Mouse (Mus musculus) midbrain, embryonic 13.5 days (tissue): Measurements from ENCODE around the gene Mia3. TPM values are rescaled to one million over a fixed set of nuclear protein-coding genes. Genes with fewer than 3 reads are reported as not detected.
"Not testable (repeated sequence)": the region's sequence is repeated elsewhere in the genome, so short reads cannot be mapped to it uniquely, and the experiment has no call there.

Experiments
- ATAC-seq: fragments of 200-750 bp; cut with Nextera tagmentation; 2 replicates; pipeline ENCODE4 v1.8.0; 2017; ENCODE audit warnings: mild to moderate bottlenecking, moderate TSS enrichment, moderate library complexity
- H3K27ac ChIP-seq: fragments of 300-500 bp; sonication (generic); 2 replicates; pipeline ENCODE4 v1.5.1; 2015; ENCODE audit warnings: inconsistent platforms, mild to moderate bottlenecking, moderate library complexity
- H3K27me3 ChIP-seq: fragments of 300-500 bp; sonication (generic); 2 replicates; pipeline ENCODE4 v1.6.1; 2015; ENCODE audit warnings: mild to moderate bottlenecking, inconsistent platforms
- H3K36me3 ChIP-seq: fragments of 300-500 bp; sonication (generic); 2 replicates; pipeline ENCODE4 v1.6.1; 2015; ENCODE audit warnings: mild to moderate bottlenecking, inconsistent platforms
- H3K4me1 ChIP-seq: fragments of 300-500 bp; sonication (generic); replicated peaks from 2 replicates; pipeline ENCODE4 v1.6.1; 2015; ENCODE audit warnings: inconsistent platforms
- H3K4me2 ChIP-seq: fragments of 300-500 bp; sonication (generic); replicated peaks from 2 replicates; pipeline ENCODE4 v1.6.1; 2015; ENCODE audit warnings: moderate library complexity, mild to moderate bottlenecking, inconsistent platforms
- H3K4me3 ChIP-seq: fragments of 300-500 bp; sonication (generic); replicated peaks from 2 replicates; pipeline ENCODE4 v1.5.1; 2015; ENCODE audit warnings: mild to moderate bottlenecking, inconsistent platforms
- H3K9ac ChIP-seq: fragments of 300-500 bp; sonication (generic); replicated peaks from 2 replicates; pipeline ENCODE4 v1.6.1; 2015; ENCODE audit warnings: mild to moderate bottlenecking, inconsistent platforms
- H3K9me3 ChIP-seq: fragments of 300-500 bp; sonication (generic); 2 replicates; pipeline ENCODE4 v1.6.1; 2016; ENCODE audit warnings: mild to moderate bottlenecking, inconsistent platforms
- WGBS: fragments of 180-500 bp; shearing (Covaris S2); methylation state at CpG from one replicate; pipeline ENCODE4 v1.1.7; 2015; 5-methylcytosine and 5-hydroxymethylcytosine counted together
- polyA plus RNA-seq: library from polyadenylated mRNA; unstranded; fragments of >200 nt; fragmentation: Nextera tagmentation; extraction: Ambion mirVana; gene quantifications from 2 replicates; pipeline ENCODE4 v1.2.1, GENCODE M21; 2015

Gene Mia3
- polyA plus RNA-seq, 1 experiment from 2014 or later = 102 TPM

DNA sequence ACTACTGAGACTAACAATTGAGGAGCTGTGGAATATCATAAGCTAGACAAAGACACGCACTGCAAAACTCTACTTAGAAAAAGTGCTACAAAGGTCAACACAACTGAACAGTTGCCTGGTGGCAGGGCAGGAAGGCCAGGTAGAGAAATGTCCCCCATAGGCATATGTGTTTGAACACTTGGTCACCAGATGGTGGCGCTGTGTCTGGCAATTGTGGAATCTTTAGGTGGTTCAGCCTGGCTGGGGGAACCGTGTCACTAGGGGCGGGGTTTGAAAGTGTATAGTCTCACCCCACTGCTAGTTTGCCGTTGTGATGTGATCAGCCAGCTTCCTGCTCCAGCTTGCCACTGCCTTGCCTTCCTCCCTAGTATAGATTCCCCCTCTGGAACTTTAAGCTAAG is 5.4 kb upstream of the Mia3 start:
- Histone ChIP-seq H3K4me1 (peaks cover 6% of the 10 kb centered on the region), H3K36me3 (no peaks in the 10 kb centered on the region), H3K27me3 (no peaks in the 10 kb centered on the region), H3K27ac (no peak overlapping the region), H3K9me3 (peaks cover 5% of the 10 kb centered on the region), H3K9ac (no peak overlapping the region), H3K4me3 (no peak overlapping the region), H3K4me2 (no peak overlapping the region)
- no peak for ATAC-seq
- 79% methylated on average over 5 of the region's 5 CpGs for WGBS

DNA sequence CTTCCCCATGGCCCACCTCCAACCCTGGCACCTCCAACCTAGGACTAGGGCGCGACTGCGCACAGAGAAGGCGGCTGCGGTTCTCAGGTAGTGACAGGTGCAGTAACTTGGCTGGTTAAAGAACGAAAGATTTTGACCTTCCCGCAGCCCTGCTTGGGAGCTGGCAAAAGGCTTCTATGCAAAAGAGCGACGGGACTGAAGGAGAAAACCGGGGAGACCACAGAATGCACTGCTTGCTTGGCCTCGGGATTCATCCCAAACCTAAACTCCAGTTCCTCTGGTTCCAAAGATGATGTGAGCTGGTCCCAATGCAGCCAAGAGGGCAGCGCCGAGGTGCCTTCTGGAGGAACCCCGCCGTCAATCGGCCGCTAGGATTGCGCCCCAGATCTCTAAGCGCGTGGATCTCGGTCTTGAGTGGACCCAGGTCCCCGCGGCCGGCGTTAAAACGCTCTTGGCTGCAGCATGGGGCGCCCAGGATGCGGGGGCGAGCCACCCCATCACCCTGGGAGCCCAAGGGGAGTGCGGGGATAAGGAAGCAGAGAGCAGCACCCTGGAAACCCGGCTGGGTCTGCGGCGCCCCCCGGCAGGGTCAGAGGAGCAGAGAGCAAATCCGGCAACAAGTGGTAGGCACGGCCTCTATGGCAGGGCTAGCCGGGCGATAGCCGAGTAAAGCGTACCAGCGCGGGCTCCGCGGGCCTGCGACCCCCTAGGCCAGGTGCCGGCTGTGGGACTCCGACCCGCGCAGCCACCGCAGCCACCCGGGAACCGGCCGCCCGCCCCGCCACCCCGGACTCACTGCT is 552 bp downstream of the Mia3 start:
- H3K4me2 ChIP-seq = peak overlapping the region; percentile 79
- peak overlapping the region; percentile 81 for H3K27ac ChIP-seq
- H3K4me1 ChIP-seq = peaks cover 24% of the 10 kb centered on the region
- peak overlapping the region; percentile 87 for H3K9ac ChIP-seq
- H3K36me3 ChIP-seq = peaks cover 11% of the 10 kb centered on the region
- peak overlapping the region; percentile 74 for H3K4me3 ChIP-seq
- H3K27me3 ChIP-seq = no peaks in the 10 kb centered on the region
- no peaks in the 10 kb centered on the region for H3K9me3 ChIP-seq
- peak; percentile 86 for ATAC-seq
- 1% methylated on average over 54 of the region's 56 CpGs for WGBS

DNA sequence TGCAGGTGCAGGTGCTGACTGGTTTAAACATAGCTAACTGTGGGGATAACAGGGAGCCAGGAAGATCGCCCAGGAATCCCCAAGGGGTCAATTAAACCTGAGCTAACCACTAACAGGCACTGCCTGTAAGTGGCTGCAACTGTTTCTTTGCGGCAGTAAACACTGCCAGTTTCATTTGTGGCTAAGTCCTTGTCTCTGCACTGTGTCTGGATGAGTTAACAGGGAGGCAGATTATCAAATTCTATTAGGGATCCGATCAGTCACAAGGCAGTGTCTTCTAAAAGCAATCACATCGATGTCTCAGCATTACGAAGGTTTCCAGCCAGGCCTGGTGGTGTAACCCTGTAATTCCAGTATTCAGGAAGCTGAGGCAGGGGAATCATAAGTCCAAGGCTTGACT is 3.0 kb downstream of the Mia3 start:
- no peaks in the 10 kb centered on the region for H3K27me3 ChIP-seq
- no peak overlapping the region for H3K27ac ChIP-seq
- no peaks in the 10 kb centered on the region for H3K9me3 ChIP-seq
- H3K4me1 ChIP-seq = peaks cover 24% of the 10 kb centered on the region
- no peak for ATAC-seq
- no peak overlapping the region for H3K4me3 ChIP-seq
- H3K9ac ChIP-seq = no peak overlapping the region
- H3K36me3 ChIP-seq = peaks cover 27% of the 10 kb centered on the region
- 81% methylated on average over 5 of the region's 5 CpGs for WGBS
- no peak overlapping the region for H3K4me2 ChIP-seq

DNA sequence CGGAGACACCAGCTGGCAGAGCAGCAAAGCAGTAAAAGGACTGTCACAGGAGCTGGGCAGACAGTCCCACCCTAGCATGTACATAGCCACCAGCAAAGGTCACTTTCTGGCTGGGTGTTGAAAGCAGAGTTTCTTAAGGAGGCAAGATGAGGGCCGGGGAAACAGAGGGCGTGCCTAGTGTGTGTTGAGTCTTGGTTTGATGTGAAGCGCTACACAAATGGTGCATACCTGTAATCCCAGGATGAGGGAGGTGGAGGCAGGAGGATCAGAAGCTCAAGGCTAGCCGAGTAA is 5.8 kb downstream of the Mia3 start:
- no peak for ATAC-seq
- H3K4me1 ChIP-seq = peaks cover 13% of the 10 kb centered on the region
- no peak overlapping the region for H3K9ac ChIP-seq
- 95% methylated on average over 5 of the region's 5 CpGs for WGBS
- no peak overlapping the region for H3K4me3 ChIP-seq
- no peak overlapping the region for H3K4me2 ChIP-seq
- H3K9me3 ChIP-seq = no peaks in the 10 kb centered on the region
- no peak overlapping the region for H3K27ac ChIP-seq
- H3K36me3 ChIP-seq = peaks cover 52% of the 10 kb centered on the region
- no peaks in the 10 kb centered on the region for H3K27me3 ChIP-seq

DNA sequence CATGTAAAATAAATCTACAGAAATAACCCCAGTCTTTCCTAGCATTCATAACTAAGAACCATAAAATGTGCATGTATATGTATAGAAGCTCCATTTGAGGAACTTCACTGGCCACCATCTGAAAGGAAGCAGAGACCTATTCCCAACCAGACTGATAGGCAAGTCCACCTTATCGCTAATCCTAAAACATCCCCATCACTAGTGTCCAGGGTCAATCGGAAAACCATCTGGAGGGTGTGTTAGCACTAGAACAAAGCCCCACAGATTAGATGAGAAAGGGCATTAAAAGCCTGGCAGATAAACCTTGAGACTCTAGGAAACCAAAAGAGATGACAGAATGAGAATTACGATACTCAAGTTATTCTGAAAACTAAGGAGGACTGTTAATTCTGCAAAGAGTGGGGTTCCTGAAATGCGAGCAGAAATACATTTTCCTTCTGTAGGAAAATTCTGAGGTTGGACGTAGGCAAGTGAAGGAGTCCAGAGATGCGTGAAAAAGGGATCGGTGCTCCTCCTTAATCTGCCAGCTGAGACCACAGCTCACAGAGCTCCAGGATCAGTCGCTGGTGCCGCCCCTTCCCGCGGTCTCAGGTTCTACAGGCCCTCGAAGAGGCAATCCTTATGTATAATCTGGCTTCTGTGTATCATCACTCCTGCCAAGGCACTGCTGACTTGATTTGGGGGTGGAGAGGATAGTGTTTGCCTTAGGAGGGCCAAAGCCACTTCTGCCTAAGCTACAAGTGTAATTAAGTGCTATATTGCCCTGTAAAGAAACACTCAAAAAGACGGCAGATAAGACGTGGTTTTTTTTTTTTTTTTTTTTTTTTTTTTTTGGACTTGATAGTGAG is 6.4 kb downstream of the Mia3 start:
- H3K4me2 ChIP-seq = no peak overlapping the region
- no peak overlapping the region for H3K27ac ChIP-seq
- H3K27me3 ChIP-seq = no peaks in the 10 kb centered on the region
- H3K9me3 ChIP-seq = no peaks in the 10 kb centered on the region
- H3K4me1 ChIP-seq = peaks cover 8% of the 10 kb centered on the region
- no peak overlapping the region for H3K9ac ChIP-seq
- H3K36me3 ChIP-seq = peaks cover 58% of the 10 kb centered on the region
- ATAC-seq = no peak
- WGBS = 86% methylated on average over 14 of the region's 14 CpGs
- H3K4me3 ChIP-seq = no peak overlapping the region

DNA sequence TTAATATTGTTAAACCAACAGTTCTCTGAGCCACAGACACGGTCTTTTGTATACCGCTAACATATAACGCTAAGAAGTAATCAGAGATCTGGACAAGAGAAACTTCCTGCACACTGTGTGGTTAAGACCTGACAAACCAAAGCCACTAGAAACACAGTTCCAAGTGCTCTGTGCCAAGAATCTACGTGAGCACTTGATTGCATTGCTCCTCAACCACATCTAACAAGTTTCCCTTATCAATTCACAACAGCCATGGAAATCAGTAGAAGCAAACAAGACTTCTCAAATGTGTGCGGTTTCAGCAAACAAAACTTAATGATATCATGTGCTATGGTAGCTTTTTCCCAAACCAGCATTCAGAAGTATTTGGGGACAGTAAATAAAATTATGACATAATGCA is 7.1 kb downstream of the Mia3 start:
- 95% methylated on average over 5 of the region's 5 CpGs for WGBS
- Histone ChIP-seq H3K9me3 (no peaks in the 10 kb centered on the region), H3K36me3 (peaks cover 64% of the 10 kb centered on the region), H3K27me3 (no peaks in the 10 kb centered on the region), H3K9ac (no peak overlapping the region), H3K27ac (no peak overlapping the region), H3K4me3 (no peak overlapping the region), H3K4me2 (no peak overlapping the region), H3K4me1 (0 out of 2 replicates have a peak, but pooled peaks cover 3% of the 10 kb centered on the region)
- no peak for ATAC-seq

DNA sequence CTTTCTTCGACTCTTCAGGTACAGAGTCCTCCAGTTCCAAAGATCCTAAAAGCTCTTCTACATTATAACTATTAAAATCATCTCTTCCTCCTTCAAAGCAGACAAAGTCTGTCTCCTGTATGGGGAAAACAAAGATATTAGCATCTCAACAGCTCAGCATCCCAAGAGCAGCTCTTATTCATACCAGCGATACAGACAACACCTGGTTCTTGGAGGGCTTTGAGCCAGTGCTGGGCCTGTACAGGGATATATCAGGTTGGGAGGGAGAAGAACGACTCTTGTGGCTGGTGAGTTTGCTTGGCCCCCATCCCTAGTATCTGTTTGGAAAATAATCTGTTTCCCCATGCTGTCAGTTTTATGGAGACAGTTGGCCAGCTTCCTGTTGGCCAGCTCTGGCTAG is 10.5 kb downstream of the Mia3 start:
- no peak overlapping the region for H3K27ac ChIP-seq
- peaks cover 81% of the 10 kb centered on the region for H3K36me3 ChIP-seq
- no peak overlapping the region for H3K4me2 ChIP-seq
- H3K27me3 ChIP-seq = no peaks in the 10 kb centered on the region
- no peak overlapping the region for H3K9ac ChIP-seq
- H3K9me3 ChIP-seq = no peaks in the 10 kb centered on the region
- no peak overlapping the region for H3K4me3 ChIP-seq
- H3K4me1 ChIP-seq = no peaks in the 10 kb centered on the region
- ATAC-seq = no peak
- WGBS = 92% methylated on average over 3 of the region's 3 CpGs

DNA sequence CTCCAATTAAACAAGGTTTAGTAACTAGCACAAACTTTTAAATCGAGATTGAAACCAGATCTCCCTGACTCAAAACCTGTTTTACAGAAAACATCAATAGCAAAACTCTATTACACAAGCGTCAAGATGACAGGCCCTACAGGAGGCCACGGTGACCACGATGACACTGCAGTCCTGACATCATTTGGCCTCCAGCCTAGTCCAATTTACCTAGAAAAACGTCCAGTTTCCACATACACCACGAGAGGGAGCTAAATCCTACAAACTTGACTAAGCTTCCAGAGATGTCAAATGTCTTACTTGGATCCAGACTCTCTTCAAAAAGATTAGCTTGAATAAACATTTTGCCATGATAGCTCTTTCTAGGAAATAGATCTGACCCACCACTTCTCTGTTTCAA is 19.5 kb downstream of the Mia3 start:
- Histone ChIP-seq H3K4me1 (peaks cover 17% of the 10 kb centered on the region), H3K9me3 (no peaks in the 10 kb centered on the region), H3K27ac (no peak overlapping the region), H3K4me2 (no peak overlapping the region), H3K4me3 (no peak overlapping the region), H3K36me3 (peaks cover 56% of the 10 kb centered on the region), H3K27me3 (no peaks in the 10 kb centered on the region), H3K9ac (no peak overlapping the region)
- 26% methylated on average over 6 of the region's 6 CpGs for WGBS
- no peak for ATAC-seq

DNA sequence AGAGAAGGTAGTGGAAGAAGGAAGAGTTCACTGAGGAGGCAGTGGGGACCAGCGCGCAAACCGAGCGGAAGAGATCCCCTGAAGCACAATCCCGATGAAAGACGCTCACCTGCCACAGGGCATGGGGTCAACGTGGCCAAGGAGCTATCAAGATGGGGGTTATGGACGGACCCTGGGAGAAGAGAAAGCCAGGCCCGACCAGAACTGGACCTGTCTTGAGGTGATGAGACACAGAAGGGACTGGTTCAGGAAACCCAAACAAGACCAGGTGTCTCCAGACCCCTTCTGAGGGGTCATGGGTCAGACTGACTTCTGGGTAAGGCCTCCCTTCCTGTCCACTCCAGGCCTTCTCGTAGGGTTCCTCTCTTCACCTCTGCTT is 23.5 kb downstream of the Mia3 start:
- Histone ChIP-seq H3K9me3 (no peaks in the 10 kb centered on the region), H3K4me1 (peaks cover 20% of the 10 kb centered on the region), H3K27me3 (no peaks in the 10 kb centered on the region), H3K4me2 (peak overlapping the region; percentile 95), H3K4me3 (peak overlapping the region; percentile 98), H3K36me3 (peaks cover 40% of the 10 kb centered on the region), H3K9ac (peak overlapping the region; percentile 95), H3K27ac (peak overlapping the region; percentile 86)
- 9% methylated on average over 10 of the region's 10 CpGs for WGBS
- no peak; the same call in 1 of the 2 replicates for ATAC-seq

DNA sequence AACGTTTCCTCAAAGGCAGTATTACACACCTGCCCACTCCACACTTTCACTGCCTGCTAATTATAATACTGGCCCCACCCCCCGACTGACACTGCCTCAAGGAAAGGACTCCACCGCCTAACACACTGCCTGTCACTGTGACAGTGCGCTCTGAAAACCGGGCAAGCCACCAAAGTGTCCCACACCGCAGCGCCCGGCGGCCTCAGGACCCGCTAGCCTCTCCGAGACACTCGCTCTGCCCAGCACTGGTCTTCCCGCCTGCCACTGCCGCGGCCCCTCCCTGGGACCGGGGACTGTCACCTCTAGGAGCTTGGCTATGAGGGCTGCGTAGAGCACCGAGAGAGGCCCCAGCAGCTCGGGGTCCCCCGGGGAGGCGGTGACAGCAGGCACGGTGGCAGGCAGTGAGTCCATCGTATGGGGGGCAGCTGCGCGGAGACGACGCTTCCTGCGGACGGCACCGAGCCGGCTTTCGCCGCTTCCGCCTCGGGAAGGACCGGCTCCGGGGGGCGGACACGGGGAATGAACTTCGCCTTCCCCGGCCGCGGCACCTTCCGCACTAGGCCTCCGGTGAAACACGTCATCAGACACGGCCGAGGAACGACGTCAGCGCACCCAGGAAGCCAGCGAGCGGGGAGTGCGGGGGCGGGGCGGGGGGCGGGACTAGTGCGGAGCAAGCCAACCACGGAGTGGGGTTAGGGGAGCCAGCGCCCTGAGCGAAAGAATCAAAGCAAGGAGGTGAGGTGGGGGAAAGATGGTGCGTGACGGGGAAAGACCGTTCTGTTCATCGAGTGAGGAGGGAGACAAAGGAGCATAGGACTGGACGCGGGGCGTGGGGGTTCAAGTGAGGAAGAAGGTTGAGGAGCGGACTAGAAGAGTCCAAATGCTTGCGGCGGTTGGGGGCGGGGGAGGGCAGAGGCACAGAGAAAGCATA is 24.2 kb downstream of the Mia3 start:
- H3K4me1 ChIP-seq = peaks cover 20% of the 10 kb centered on the region
- no peaks in the 10 kb centered on the region for H3K27me3 ChIP-seq
- H3K27ac ChIP-seq = peak overlapping the region; percentile 86
- H3K9ac ChIP-seq = peak overlapping the region; percentile 95
- WGBS = under 1% methylated on average over 72 of the region's 72 CpGs
- peak overlapping the region; percentile 95 for H3K4me2 ChIP-seq
- H3K36me3 ChIP-seq = peaks cover 41% of the 10 kb centered on the region
- peak; percentile 98 for ATAC-seq
- peak overlapping the region; percentile 98 for H3K4me3 ChIP-seq
- H3K9me3 ChIP-seq = no peaks in the 10 kb centered on the region

DNA sequence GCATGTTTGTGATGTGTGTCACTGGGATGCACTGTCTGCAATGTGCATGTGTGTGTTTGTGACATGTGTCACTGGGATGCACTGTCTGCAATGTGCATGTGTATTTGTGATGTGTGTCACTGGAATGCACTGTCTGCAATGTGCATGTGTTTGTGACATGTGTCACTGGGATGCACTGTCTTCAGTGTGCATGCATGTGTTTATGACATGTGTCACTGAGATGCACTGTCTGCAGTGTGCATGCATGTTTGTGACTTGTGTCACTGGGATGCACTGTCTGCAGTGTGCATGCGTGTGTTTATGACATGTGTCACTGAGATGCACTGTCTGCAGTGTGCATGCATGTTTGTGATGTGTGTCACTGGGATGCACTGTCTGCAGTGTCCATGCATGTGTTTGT is 26.5 kb downstream of the Mia3 start:
- not testable (repeated sequence) for H3K27me3 ChIP-seq, H3K27ac ChIP-seq, H3K9ac ChIP-seq, H3K4me3 ChIP-seq, H3K4me2 ChIP-seq, ATAC-seq, H3K9me3 ChIP-seq
- WGBS = 94% methylated on average over 1 of the region's 1 CpGs
- H3K4me1 ChIP-seq = peaks cover 20% of the 10 kb centered on the region
- peaks cover 39% of the 10 kb centered on the region for H3K36me3 ChIP-seq

DNA sequence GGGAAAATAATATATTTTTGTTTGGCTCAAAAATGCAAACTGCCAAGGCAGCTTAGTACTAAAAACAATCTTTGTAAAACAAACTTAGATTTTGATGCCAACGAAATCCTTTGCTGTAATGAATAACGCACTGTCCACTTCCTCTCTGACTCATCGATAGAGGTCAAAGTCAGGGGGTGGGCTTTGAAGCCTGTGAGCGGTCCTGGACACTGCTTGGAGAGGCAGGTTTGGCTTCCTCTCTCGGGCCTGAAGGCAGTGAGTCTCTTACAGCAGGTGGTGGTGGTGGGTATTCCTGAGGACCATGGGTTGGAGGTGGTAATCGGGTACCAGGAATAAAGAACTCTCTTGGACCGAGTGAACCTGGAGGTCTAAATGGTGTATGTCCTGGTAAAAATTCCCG is 42.2 kb downstream of the Mia3 start:
- WGBS = 95% methylated on average over 8 of the region's 8 CpGs
- ATAC-seq = no peak

More for the DNA sequence above, 42.2 kb downstream of the Mia3 start:
- no peak overlapping the region for H3K4me3 ChIP-seq
- no peak overlapping the region for H3K27ac ChIP-seq
- H3K4me1 ChIP-seq = no peaks in the 10 kb centered on the region
- no peaks in the 10 kb centered on the region for H3K27me3 ChIP-seq
- H3K36me3 ChIP-seq = peaks cover 78% of the 10 kb centered on the region
- H3K9me3 ChIP-seq = no peaks in the 10 kb centered on the region; the same call in 1 of the 2 replicates
- no peak overlapping the region for H3K9ac ChIP-seq
- no peak overlapping the region for H3K4me2 ChIP-seq
